Mouse (Mus musculus) CH12.LX (cell line): ENCODE measurements around the gene Sergef.
"Not testable (repeated sequence)": the region's sequence is repeated elsewhere in the genome, so short reads cannot be mapped to it uniquely, and the experiment has no call there.

Experiments used
- CTCF ChIP-seq, 2 experiments: IDR thresholded peaks in 1 of 2; conservative IDR thresholded peaks in 1 of 2; 2 replicates each; pipeline ENCODE4 v1.5.1; 2011 to 2012; ENCODE audit warnings: low read depth in 2 of 2, low read length in 2 of 2, improper control_type of control experiment in 1 of 2, inconsistent platforms in 1 of 2, mild to moderate bottlenecking in 1 of 2, moderate library complexity in 1 of 2
- EP300 ChIP-seq: IDR thresholded peaks from 2 replicates; pipeline ENCODE4 v1.6.1; 2011; ENCODE audit warnings: low read length, improper control_type of control experiment
- ETS1 ChIP-seq: conservative IDR thresholded peaks from 2 replicates; pipeline ENCODE4 v1.6.1; 2012; ENCODE audit warnings: low read depth, mild to moderate bottlenecking, inconsistent platforms, low read length, improper control_type of control experiment, moderate library complexity
- HCFC1 ChIP-seq: IDR thresholded peaks from 2 replicates; pipeline ENCODE4 v1.6.1; 2012; ENCODE audit warnings: low read depth, mild to moderate bottlenecking, inconsistent platforms, low read length, improper control_type of control experiment
- IRF4 ChIP-seq: IDR thresholded peaks from 2 replicates; pipeline ENCODE4 v1.6.1; 2014; ENCODE audit warnings: low read depth, mild to moderate bottlenecking, inconsistent platforms, low read length, improper control_type of control experiment
- POLR2AphosphoS2 ChIP-seq: IDR thresholded peaks from 2 replicates; pipeline ENCODE4 v1.6.1; 2011; ENCODE audit warnings: low read depth, low read length, improper control_type of control experiment
- RCOR1 ChIP-seq: conservative IDR thresholded peaks from 2 replicates; pipeline ENCODE4 v1.6.1; 2012; ENCODE audit warnings: low read depth, mild to moderate bottlenecking, inconsistent platforms, low read length, improper control_type of control experiment
- TBP ChIP-seq: conservative IDR thresholded peaks from 2 replicates; pipeline ENCODE4 v1.6.1; 2011; ENCODE audit warnings: low read depth, low read length, improper control_type of control experiment

GRCm38 (mm10) chr7:46650231-46650630 is 10.6 kb upstream of the Sergef start:
- TF ChIP-seq ETS1; CTCF (conservative IDR thresholded peaks at IDR 0.05 in 1 of 2, IDR thresholded peaks at IDR 0.05 in 1 of 2; ENCODE audit: low read depth in 2 of 2, low read length in 2 of 2); IRF4; HCFC1; TBP; RCOR1; EP300; POLR2AphosphoS2: not testable (repeated sequence)
